Mouse (Mus musculus) embryo, embryonic 10.5 days (tissue): ENCODE data around the gene Kctd17.

Experiments used
- DNase-seq: peaks from one replicate; pipeline ENCODE4 v3.0.0-alpha.2; 2015; ENCODE audit warnings: low spot score

Kctd17 gene

DNA sequence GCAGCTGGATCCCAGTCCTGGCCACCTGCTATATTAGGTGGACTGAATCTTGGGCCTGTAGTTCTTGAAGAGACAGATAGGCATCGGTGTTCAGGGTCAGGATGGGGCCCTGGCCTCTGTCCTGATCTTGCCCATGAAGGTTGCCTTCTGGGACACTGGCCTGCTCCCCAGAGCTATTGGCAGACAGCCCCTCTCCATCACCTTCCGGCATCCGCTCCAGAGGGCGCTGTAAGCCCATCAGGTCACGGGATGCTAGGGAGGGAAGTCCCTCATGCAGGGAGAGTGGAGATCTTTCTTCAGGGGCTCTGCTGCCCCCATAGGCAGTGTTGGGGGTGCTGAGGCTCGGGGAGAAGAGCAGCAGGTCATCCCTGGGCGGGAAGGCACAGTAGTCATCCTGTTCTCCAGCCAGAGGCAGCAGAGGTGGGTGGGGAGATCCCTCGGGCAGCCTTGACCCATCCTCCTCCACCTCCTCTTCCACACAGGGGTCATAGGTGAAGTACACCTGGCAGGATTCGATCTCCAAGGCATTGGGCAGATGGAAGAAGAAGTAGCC, 53.2 kb downstream of the Kctd17 start:
- DNase-seq: no peak

DNA sequence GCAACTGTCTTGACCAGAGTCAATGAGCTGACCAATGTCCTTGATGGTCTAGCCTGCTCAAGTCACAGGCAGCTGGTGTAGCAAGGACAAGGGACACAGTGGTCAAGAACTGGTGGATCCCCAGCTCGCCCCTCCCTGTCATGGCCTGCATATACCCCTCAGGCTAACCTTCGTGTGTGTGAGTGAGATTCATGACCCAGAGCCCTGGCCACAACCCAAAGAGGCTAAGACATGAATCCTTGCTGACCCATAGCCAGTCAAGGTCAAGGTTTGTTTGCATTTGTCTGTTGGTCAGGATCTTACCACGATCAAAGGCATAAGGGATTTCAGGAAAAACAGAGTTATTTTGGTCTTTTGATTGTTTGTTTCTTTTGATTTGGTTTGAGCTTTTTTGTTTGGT, 54.2 kb downstream of the Kctd17 start:
- DNase-seq: no peak

DNA sequence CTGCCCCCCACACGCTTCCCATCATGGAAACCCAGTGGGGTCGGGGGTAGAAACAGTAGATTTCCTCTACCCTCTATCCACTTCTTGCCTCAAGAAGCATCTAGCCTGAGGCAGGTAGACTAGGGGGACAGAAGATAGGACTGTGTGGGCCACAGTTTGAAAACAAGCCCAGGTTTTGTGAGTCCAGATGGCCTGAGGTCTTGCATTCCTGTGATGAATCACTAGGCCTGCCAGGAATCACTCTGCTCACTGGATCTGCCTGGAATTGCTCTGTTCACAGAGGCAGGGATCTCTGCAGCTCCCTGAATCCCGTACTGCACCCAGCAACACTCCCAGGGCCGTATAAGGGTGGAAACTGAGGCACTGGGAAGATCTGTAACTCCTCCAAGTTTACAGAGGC, 54.9 kb downstream of the Kctd17 start:
- DNase-seq: no peak

DNA sequence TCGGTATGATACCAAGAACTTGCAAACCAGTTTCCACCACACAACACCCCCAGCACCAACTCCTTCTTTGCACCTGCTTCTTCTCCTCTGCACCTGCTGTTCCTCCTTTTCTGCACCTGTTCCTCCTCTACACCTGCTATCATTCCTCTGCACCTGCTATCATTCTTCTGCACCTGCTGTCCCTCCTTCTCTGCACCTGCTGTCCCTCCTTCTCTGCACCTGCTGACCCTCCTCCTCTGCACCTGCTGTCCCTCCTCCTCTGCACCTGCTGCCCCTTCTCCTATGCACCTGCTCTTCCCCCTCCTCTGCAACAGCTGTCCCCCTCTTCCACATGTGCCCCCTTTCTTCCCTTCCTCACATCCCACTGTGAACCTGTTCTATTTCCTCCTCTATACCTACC, 58.2 kb downstream of the Kctd17 start:
- DNase-seq: no peak

DNA sequence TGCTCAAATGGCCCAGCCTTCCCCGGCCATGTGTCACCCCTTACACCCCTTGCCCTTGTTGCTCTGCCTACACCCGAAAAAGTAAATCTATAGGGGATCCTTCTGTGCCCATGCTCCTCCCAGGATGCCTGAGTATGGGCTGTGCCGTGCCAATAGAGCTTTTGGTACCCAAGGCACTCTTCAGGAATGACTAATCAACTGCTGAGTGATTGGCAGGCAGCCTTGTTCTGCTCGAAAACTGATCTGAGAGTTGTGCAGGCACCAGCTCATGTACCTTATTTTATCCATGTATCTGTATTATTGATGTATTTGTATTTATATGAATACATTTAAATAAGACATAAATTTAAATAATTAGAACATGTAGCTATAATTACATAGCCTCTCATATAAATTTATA, 58.7 kb downstream of the Kctd17 start:
- DNase-seq: no peak
